26 mouse cellular contexts compared by ENCODE assay signal in the genomic region with DNA sequence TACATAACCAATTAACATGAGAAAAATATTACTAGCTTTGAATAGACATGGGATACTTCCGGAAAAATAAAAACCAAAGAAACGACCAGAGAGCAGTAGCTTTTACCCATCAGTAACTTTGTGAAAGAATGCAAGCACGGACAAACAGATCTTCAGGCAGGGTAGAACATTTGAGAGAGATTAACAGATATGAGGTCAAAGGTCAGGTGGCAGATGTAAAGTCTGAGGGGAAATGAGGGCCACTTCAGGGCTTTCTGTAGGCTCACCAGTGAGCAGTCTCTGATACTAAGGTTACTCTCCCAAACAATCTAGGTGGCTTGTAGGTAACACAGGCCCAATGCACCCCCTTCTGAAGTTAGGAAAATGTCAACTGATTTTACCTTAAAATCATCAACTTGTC.
"Had no signal": no experiment of that assay in that cellular context is flagged by ENCODE, and none has a peak within 500 bp of the region (broad histone marks: within the 10 kb centered on the region; RNA-seq: fewer than 3 reads in every experiment).

No protein-coding gene starts in this region.

- H3K4me3 ChIP-seq: layer of hippocampus, adult 2 months; limb, embryonic 10.5 days; limb, embryonic 13.5 days; liver, embryonic 12.5 days; liver, embryonic 15.5 days; lung, embryonic 15.5 days; megakaryocyte, embryonic 14.5 days; neural tube, embryonic 12.5 days; neural tube, embryonic 15.5 days; stomach, embryonic 15.5 days had no signal

- DNase-seq: kidney, adult 8-10 months; kidney, postnatal 14 days; layer of hippocampus, adult 9-11 months; liver; lung, adult 18-20 months; lung, postnatal 10 days; lung, postnatal 36 days; midbrain, embryonic 14.5 days; right cerebral cortex, adult 18-20 months; right cerebral cortex, postnatal 25 days; spleen, adult 18-20 months; thymus, adult 2 months; thymus, postnatal 14 days; thymus, postnatal 4 days had no signal

- H3K27ac ChIP-seq: layer of hippocampus, adult 2 months; limb, embryonic 10.5 days; limb, embryonic 13.5 days; liver, embryonic 12.5 days; liver, embryonic 15.5 days; lung, embryonic 15.5 days; neural tube, embryonic 12.5 days; neural tube, embryonic 15.5 days; stomach, embryonic 15.5 days had no signal

- H3K27me3 ChIP-seq: limb, embryonic 13.5 days; liver, embryonic 12.5 days; liver, embryonic 15.5 days; lung, embryonic 15.5 days; megakaryocyte, embryonic 14.5 days; neural tube, embryonic 12.5 days; neural tube, embryonic 15.5 days; stomach, embryonic 15.5 days had no signal

- H3K9me3 ChIP-seq: limb, embryonic 10.5 days; limb, embryonic 13.5 days; liver, embryonic 12.5 days; liver, embryonic 15.5 days; lung, embryonic 15.5 days; megakaryocyte, embryonic 14.5 days; neural tube, embryonic 12.5 days; neural tube, embryonic 15.5 days; stomach, embryonic 15.5 days had no signal

- H3K4me1 ChIP-seq: neural tube, embryonic 12.5 days; stomach, embryonic 15.5 days had no signal

- ATAC-seq: intestine, postnatal 0 days; liver, embryonic 12.5 days had no signal

- H3K9ac ChIP-seq: limb, embryonic 13.5 days; liver, embryonic 12.5 days; liver, embryonic 15.5 days; lung, embryonic 15.5 days; neural tube, embryonic 12.5 days; neural tube, embryonic 15.5 days; stomach, embryonic 15.5 days had no signal

- H3K36me3 ChIP-seq: limb, embryonic 10.5 days; liver, embryonic 12.5 days; liver, embryonic 15.5 days; neural tube, embryonic 15.5 days had no signal

- H3K4me2 ChIP-seq: limb, embryonic 13.5 days; liver, embryonic 12.5 days; liver, embryonic 15.5 days; lung, embryonic 15.5 days; midbrain, embryonic 11.5 days; neural tube, embryonic 12.5 days; neural tube, embryonic 15.5 days; stomach, embryonic 15.5 days had no signal
